Mouse (Mus musculus) MEL-GATA-1-ER (cell line): ENCODE measurements around the gene Ptgs2.

Experiments used
- DNase-seq: peaks from one replicate; pipeline ENCODE4 v3.0.0-alpha.2; 2012; ENCODE audit warnings: low read depth; ENCODE audit errors: extremely low read depth

Ptgs2 gene

GRCm38 (mm10) chr1:150147272-150147671, 47.4 kb downstream of the Ptgs2 start:
- DNase-seq: no peak

- DNase-seq: no peak
These were observed 51.6 kb downstream of the Ptgs2 start for GRCm38 (mm10) chr1:150151411-150151810.
